Mouse (Mus musculus): ENCODE data around the gene Tmem107. TPM values are rescaled to one million over a fixed set of nuclear protein-coding genes. Genes with fewer than 3 reads are reported as not detected.

The Tmem107 gene
- polyA plus RNA-seq, 1 experiment from 2014 or later = 137 TPM

DNA sequence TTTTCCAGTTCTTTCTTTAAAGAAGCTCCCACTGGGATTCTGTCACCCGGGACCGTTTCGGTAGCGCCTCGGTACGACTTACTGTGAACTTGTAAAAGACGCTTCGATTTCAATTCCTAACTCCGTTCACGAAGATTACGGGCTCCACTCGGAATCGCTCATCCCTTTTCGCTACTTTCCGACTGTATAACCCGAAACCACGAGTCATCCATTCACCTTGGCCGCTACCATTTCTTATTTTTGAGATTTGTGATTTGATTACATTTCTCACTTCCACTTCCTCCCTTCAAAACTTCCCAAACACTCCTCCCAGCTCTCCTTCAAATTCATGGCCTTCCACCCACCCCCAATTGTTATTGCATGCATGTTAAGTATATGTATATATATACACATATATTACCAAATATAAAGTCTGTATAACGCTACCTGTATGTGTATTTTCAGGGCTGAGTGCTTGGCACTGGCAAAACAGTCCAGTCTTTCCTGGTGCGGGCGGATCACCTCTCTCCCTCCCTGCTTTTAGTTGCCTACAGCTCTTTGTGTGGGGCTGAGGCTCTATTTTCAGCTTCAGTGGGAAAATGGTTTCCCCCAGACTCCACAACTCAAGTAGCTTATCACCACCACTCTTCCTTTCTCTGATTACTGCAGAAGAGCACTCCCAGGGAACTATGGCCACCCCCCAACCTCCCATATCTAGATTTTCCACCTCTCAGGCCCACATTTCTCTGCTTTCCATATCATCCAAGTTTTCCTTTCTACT is 40.6 kb downstream of the Tmem107 start:
- H3K4me3 ChIP-seq (replicated peaks) = peak overlapping the region; percentile 50
- H3K9ac ChIP-seq = peak overlapping the region; percentile 26
- peaks cover 34% of the 10 kb centered on the region for H3K36me3 ChIP-seq
- WGBS = 4% methylated on average over 21 of the region's 21 CpGs
- H3K9me3 ChIP-seq (replicated peaks) = no peaks in the 10 kb centered on the region
- peak overlapping the region; percentile 36 for H3K27ac ChIP-seq (replicated peaks)
- peaks cover 12% of the 10 kb centered on the region for H3K4me1 ChIP-seq
- ATAC-seq (ENCODE audit: insufficient number of reproducible peaks, low FRiP score, low TSS enrichment, low read depth) = no peak
- H3K27me3 ChIP-seq = no peaks in the 10 kb centered on the region
- H3K4me2 ChIP-seq (replicated peaks) = peak overlapping the region; percentile 57

DNA sequence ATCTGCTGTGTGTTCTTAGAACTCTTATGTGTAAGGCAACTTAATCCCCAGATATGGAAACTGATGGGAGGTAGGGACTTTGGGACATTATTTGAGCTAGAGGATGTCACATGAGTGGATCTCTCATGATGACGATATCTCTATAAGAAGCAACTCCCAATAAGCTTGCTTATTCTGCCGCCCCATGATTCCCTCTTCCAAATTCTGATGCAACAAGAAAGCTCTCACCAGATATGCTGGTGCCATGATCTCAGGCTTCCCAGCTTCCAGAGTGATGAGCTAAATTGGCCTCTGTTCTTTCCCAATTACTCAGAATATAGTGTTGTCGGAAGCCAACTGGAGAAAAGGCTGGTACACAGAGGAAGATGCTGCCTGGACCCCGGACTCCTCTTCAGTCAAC is 41.3 kb downstream of the Tmem107 start:
- 67% methylated on average over 4 of the region's 4 CpGs for WGBS
- ATAC-seq (ENCODE audit: insufficient number of reproducible peaks, low FRiP score, low TSS enrichment, low read depth) = no peak
- H3K4me3 ChIP-seq (replicated peaks) = no peak overlapping the region

GRCm38 (mm10) chr11:69114018-69114417 is 43.4 kb downstream of the Tmem107 start:
- no peak for ATAC-seq (ENCODE audit: insufficient number of reproducible peaks, low FRiP score, low TSS enrichment, low read depth)
- Histone ChIP-seq H3K27me3 (no peaks in the 10 kb centered on the region), H3K4me1 (peaks cover 17% of the 10 kb centered on the region), H3K36me3 (peaks cover 6% of the 10 kb centered on the region), H3K4me3 (replicated peaks) (no peak overlapping the region), H3K9me3 (replicated peaks) (no peaks in the 10 kb centered on the region), H3K4me2 (replicated peaks) (no peak overlapping the region), H3K27ac (replicated peaks) (no peak overlapping the region), H3K9ac (no peak overlapping the region)
- 63% methylated on average over 3 of the region's 3 CpGs for WGBS

More for the DNA sequence above, 41.3 kb downstream of the Tmem107 start:
- Histone ChIP-seq H3K9me3 (replicated peaks) (no peaks in the 10 kb centered on the region), H3K9ac (no peak overlapping the region), H3K4me1 (peaks cover 12% of the 10 kb centered on the region), H3K4me2 (replicated peaks) (no peak overlapping the region), H3K36me3 (peaks cover 28% of the 10 kb centered on the region), H3K27me3 (no peaks in the 10 kb centered on the region), H3K27ac (replicated peaks) (peak overlapping the region; percentile 36; the same call in 1 of the 2 replicates)

GRCm38 (mm10) chr11:69114621-69115020 is 44.0 kb downstream of the Tmem107 start:
- no peak for ATAC-seq (ENCODE audit: insufficient number of reproducible peaks, low FRiP score, low TSS enrichment, low read depth)
- WGBS = 77% methylated on average over 3 of the region's 3 CpGs
- H3K4me2 ChIP-seq (replicated peaks) = no peak overlapping the region
- peaks cover under 1% of the 10 kb centered on the region; the same call in 1 of the 2 replicates for H3K36me3 ChIP-seq
- no peak overlapping the region for H3K4me3 ChIP-seq (replicated peaks)
- peaks cover 18% of the 10 kb centered on the region for H3K4me1 ChIP-seq
- no peak overlapping the region for H3K9ac ChIP-seq
- no peaks in the 10 kb centered on the region for H3K27me3 ChIP-seq
- no peaks in the 10 kb centered on the region for H3K9me3 ChIP-seq (replicated peaks)
- H3K27ac ChIP-seq (replicated peaks) = no peak overlapping the region

- no peaks in the 10 kb centered on the region; the same call in 1 of the 2 replicates for H3K27me3 ChIP-seq
- H3K4me1 ChIP-seq = peaks cover 36% of the 10 kb centered on the region
- WGBS = 56% methylated on average over 5 of the region's 5 CpGs
- peak overlapping the region; percentile 96 for H3K4me2 ChIP-seq (replicated peaks)
- H3K9me3 ChIP-seq (replicated peaks) = no peaks in the 10 kb centered on the region
- no peak overlapping the region for H3K9ac ChIP-seq
- H3K4me3 ChIP-seq (replicated peaks) = peak overlapping the region; percentile 91; the same call in 1 of the 2 replicates
- H3K36me3 ChIP-seq = no peaks in the 10 kb centered on the region
- no peak for ATAC-seq (ENCODE audit: insufficient number of reproducible peaks, low FRiP score, low TSS enrichment, low read depth)
- H3K27ac ChIP-seq (replicated peaks) = no peak overlapping the region
Measured at GRCm38 (mm10) chr11:69116843-69117242, 46.2 kb downstream of the Tmem107 start.

DNA sequence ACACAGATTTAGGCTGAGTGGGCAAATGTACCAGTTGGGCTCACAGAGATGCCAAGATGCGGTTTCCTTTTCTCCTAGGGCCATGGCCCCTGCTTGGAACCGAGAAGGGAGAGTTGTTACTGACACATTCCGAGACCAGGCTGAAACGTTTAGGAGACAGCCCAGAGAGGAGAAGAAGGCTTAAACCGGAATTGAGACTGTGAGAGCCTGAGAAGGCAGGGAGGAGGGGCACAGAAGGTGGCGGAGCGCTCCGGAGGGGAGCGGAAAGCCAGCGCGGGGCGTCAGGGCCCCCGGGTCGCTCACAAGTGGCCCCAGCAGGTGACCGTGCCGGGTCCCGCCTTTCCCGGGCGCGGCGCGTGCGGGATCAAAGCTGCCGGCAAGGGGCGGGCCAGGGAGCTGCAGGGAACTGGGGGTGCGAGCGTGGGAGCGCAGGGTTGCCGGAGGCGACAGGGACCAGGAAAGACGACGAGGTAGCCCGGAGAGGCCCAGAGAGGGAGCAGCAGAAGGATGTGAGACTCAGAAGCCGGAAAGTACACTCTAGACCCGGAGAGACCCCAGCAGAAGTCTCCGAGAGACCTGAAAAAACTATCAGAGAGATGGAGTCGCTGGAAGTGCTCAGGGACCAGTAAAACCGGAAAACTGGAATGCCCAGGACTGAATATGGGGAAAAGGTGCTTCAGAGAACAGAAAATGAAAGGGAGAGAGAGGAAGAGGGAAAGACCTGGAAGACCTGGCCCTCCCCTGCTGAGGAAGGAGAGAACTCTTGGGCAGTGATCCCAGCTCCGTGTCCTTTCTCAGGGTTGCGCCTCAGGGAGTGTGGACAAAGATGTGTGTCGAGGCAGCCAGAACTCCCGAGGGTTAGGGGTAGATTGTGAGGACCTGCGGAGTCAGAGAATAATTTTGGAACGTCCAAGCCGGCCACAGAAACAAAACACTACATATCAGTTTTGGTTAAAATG is 47.4 kb downstream of the Tmem107 start:
- peaks cover 36% of the 10 kb centered on the region for H3K4me1 ChIP-seq
- H3K9me3 ChIP-seq (replicated peaks) = no peaks in the 10 kb centered on the region
- H3K27me3 ChIP-seq = no peaks in the 10 kb centered on the region; the same call in 1 of the 2 replicates
- H3K27ac ChIP-seq (replicated peaks) = peak overlapping the region; percentile 89
- no peaks in the 10 kb centered on the region for H3K36me3 ChIP-seq
- peak overlapping the region; percentile 91 for H3K4me3 ChIP-seq (replicated peaks)
- WGBS = 0% methylated on average over 45 of the region's 45 CpGs
- H3K9ac ChIP-seq = peak overlapping the region; percentile 70
- H3K4me2 ChIP-seq (replicated peaks) = peak overlapping the region; percentile 96
- peak; percentile 31; the same call in 1 of the 2 replicates for ATAC-seq (ENCODE audit: insufficient number of reproducible peaks, low FRiP score, low TSS enrichment, low read depth)

GRCm38 (mm10) chr11:69118765-69119164 is 48.2 kb downstream of the Tmem107 start:
- no peaks in the 10 kb centered on the region; the same call in 1 of the 2 replicates for H3K27me3 ChIP-seq
- H3K36me3 ChIP-seq = no peaks in the 10 kb centered on the region
- ATAC-seq (ENCODE audit: insufficient number of reproducible peaks, low FRiP score, low TSS enrichment, low read depth) = no peak
- H3K27ac ChIP-seq (replicated peaks) = peak overlapping the region; percentile 89
- peak overlapping the region; percentile 91 for H3K4me3 ChIP-seq (replicated peaks)
- H3K4me2 ChIP-seq (replicated peaks) = peak overlapping the region; percentile 96
- WGBS = under 1% methylated on average over 15 of the region's 15 CpGs
- H3K9me3 ChIP-seq (replicated peaks) = no peaks in the 10 kb centered on the region
- peaks cover 36% of the 10 kb centered on the region for H3K4me1 ChIP-seq
- no peak overlapping the region for H3K9ac ChIP-seq

GRCm38 (mm10) chr11:69119446-69120155 is 49.0 kb downstream of the Tmem107 start:
- H3K9ac ChIP-seq = no peak overlapping the region
- no peaks in the 10 kb centered on the region; the same call in 1 of the 2 replicates for H3K27me3 ChIP-seq
- no peaks in the 10 kb centered on the region for H3K9me3 ChIP-seq (replicated peaks)
- H3K27ac ChIP-seq (replicated peaks) = no peak overlapping the region
- H3K4me3 ChIP-seq (replicated peaks) = peak overlapping the region; percentile 91
- H3K36me3 ChIP-seq = no peaks in the 10 kb centered on the region
- peak overlapping the region; percentile 96 for H3K4me2 ChIP-seq (replicated peaks)
- ATAC-seq (ENCODE audit: insufficient number of reproducible peaks, low FRiP score, low TSS enrichment, low read depth) = no peak
- WGBS = 37% methylated on average over 14 of the region's 14 CpGs
- H3K4me1 ChIP-seq = peaks cover 36% of the 10 kb centered on the region

- Histone ChIP-seq H3K9me3 (replicated peaks) (no peaks in the 10 kb centered on the region), H3K4me2 (replicated peaks) (peak within 1 kb of the TSS; percentile 96), H3K4me3 (replicated peaks) (peak within 1 kb of the TSS; percentile 91), H3K9ac (peak within 1 kb of the TSS; percentile 59), H3K4me1 (peaks cover 37% of the 10 kb centered on the region), H3K27me3 (no peaks in the 10 kb centered on the region; the same call in 1 of the 2 replicates), H3K36me3 (no peaks in the 10 kb centered on the region), H3K27ac (replicated peaks) (0 out of 2 replicates have a peak within 1 kb of the TSS, but pooled peaks have one; percentile 92)
- 4% methylated on average over 27 of the region's 27 CpGs for WGBS
- ATAC-seq (ENCODE audit: insufficient number of reproducible peaks, low FRiP score, low TSS enrichment, low read depth) = no peak
Measured at GRCm38 (mm10) chr11:69120221-69121000, 49.8 kb downstream of the Tmem107 start, which contains the start of gene Hes7. Hes7 (plus strand) TSS chr11:69120404.

Data from embryonic facial prominence, embryonic 15.5 days (tissue).